Mouse (Mus musculus) layer of hippocampus, adult 8-10 months (tissue): ENCODE measurements around the gene Gm17374. TPM values are rescaled to one million over a fixed set of nuclear protein-coding genes. Genes with fewer than 3 reads are reported as not detected.
"Not testable (repeated sequence)": the region's sequence is repeated elsewhere in the genome, so short reads cannot be mapped to it uniquely, and the experiment has no call there.

ENCODE experiments used
- DNase-seq, 2 experiments: peaks; one replicate each; pipeline ENCODE4 v3.0.0; 2022; ENCODE audit warnings: low spot score in 2 of 2
- total RNA-seq, 4 experiments: library from RNA; stranded (reverse); gene quantifications; 2 replicates each; pipeline ENCODE4 v1.2.4; 2022

Gene Gm17374
- not detected for total RNA-seq

DNA sequence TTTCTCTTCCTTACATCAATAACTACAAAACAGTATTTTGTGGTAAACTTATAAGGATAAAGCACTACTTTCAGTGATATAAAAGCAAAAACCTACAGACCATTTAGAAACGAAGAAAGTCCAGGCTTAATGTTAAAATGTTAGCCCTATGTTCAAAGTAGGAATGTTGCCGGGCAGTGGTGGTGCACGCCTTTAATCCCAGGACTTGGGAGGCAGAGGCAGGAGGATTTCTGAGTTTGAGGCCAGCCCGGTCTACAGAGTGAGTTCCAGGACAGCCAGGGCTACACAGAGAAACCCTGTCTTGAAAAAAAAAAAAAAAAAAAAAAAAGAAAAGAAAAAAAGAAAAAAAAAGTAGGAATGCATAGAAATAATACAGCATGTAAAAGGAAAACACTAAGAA lies at the start of gene Gm17374:
TSS of gene Gm17374 (plus strand) at position 301 of the 400 bp plus-strand sequence.
- not testable (repeated sequence) for DNase-seq

DNA sequence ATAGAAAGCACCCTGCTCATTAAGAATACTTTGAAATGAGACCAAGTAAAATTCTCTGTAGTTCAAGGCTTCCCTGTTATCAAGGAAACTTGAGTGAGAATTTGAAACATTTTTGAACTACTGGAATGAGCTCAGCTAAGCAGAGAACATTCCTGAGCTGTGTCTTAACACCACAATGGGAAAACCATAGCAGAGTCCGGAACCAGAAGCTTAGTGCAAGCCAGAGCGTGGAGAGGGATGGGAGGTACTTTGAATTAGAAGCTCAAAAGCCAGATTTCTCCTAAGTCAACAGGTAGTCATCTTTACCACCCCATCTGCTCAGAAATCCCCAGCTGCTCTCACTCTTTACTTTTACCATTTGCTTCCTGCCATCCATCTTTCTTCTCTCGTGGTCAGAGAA lies 46.9 kb upstream of the Gm17374 start:
- DNase-seq, result peak in 1 of 2 experiments; percentile 16

DNA sequence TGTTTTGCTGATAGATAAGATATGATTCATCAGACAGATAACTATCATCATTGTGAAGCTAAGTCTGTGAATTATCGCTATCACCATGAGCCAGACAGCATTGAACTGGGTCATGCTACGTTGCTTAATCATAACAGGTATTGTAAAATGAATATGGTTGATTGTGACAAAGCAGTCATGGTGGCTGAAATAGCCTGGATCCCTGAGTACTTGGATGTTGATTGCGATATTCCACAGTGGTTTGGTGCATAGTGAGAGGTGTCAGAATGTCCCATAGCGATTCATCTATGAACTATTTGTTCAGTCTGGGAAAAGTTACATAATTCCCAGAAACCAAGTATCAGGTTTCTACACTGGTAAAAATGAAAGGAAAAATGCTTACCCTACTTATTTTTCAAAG lies 44.2 kb upstream of the Gm17374 start:
- no peak for DNase-seq

DNA sequence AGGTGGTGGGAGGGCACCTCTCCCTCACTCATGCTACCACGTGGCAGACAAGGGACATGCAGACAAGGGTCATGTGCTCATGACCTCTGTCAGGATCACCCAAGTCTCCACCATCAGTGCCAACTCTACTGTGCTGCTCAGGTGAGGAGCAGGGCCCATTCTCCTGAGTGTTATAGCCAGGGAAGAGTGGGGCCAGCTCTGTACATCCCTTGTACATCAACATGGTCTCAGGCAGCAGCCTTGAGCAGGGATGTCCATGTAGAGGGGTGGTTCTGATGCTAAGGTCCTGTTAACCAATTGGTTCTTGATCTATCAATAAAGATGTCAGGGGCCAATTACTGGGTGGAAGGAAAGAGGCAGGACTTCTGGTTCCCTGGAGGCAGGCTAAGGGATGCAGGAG lies 42.9 kb upstream of the Gm17374 start:
- no peak for DNase-seq

DNA sequence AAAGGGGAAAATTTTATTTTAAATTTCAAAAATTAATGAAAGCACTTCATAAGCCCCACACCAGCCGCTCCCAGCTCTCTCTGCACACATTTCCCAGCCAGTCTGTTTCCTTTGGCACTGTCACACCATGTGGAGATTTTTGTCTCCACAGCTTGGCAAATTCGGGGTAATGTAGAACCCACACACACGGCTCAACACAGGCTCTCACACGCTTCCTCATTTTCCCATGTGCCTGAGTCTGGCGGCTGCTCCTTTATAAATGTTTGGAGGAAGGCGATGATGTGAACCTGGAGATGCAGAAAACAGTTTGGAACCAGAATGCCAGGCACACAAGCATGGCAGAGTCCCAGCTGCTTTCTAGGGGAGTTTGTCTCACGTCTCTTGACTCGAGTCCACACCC lies 38.0 kb upstream of the Gm17374 start:
- peak; percentile 62 to 67 for DNase-seq

DNA sequence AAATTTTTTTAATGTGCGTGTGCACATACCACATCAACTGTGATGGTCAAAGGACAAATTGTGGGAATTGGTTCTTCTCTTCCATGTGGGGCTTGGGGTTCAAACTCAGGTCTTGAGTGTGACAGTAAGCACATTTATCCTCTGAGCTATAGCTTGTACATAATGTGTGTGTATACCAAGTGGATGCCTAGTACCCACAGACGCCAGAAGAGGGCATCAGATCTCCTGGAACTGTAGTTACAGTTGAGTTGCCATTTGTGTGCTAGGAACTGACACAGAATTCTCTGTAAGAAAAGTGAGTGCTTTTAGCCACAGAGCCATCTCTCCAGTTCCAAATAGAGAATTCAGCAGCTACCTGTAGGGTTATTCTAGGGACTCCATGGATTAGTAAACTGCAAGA lies 26.3 kb upstream of the Gm17374 start:
- DNase-seq, result no peak

DNA sequence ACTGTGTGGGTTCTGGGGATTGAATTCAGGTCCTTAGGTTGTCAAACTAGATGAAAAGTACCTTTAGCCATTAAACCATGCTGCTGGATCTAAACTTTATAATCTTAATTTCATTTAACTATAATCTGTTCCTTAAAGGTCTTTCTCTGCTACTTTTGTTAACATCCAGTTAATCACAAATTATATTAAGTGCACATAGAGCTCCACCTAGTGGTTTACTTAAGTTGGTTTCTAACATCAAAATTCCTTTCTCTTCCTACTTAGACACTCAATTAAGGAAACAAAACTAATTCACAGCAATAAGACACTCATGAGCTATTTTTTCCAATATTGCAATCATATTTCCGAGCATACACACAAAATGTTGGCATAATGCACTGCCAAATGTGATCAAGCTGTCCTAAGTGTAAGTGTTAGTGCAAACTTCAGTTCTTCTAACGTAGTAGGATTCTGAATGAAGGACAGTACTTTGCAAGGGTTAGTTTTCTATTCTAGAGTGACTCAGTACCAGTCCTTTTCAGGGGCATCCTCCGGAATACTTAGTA lies 7.4 kb downstream of the Gm17374 start:
- DNase-seq, result no peak

DNA sequence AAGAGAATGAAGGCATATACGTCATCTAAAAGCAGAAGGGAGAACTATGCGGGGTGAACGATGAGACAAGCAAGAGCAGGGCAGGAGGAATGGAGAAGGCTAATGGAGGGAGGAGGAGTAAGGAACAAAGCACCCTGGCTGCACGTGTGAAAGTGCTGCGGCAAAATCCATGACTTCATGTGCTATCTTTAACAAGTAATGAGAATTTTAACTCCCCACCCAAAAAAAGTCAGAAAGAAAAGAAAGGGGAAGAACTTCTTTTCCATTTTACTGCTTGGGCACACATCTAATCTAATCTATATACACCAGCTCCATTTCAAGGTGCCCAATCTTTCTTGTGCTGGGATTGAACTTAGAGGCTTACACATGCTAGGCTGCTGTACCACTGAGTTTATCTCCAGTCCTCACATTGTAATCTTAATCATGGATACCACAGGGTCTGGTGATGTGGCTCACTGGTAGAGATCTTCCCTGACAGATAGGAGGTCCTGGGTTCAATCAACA lies 11.6 kb downstream of the Gm17374 start:
- no peak for DNase-seq

DNA sequence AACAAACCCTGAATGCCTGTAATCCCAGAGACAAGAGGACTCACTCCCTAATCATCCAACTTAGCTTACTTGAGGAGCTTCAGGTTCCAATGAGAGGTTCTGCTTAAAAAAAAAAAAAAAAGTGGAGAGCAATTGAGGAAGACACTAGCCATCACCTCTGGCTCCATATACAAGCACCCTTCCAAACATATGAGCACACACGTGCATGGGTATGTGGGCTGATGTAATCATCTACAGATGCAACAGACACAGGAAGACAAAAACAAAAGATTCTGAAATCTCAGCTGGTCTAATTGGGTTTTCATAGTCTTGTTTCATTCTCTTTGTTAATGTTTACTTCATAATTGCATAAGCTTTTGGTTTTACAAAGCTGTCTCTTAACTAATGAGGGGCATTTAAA lies 17.2 kb downstream of the Gm17374 start:
- no peak for DNase-seq

DNA sequence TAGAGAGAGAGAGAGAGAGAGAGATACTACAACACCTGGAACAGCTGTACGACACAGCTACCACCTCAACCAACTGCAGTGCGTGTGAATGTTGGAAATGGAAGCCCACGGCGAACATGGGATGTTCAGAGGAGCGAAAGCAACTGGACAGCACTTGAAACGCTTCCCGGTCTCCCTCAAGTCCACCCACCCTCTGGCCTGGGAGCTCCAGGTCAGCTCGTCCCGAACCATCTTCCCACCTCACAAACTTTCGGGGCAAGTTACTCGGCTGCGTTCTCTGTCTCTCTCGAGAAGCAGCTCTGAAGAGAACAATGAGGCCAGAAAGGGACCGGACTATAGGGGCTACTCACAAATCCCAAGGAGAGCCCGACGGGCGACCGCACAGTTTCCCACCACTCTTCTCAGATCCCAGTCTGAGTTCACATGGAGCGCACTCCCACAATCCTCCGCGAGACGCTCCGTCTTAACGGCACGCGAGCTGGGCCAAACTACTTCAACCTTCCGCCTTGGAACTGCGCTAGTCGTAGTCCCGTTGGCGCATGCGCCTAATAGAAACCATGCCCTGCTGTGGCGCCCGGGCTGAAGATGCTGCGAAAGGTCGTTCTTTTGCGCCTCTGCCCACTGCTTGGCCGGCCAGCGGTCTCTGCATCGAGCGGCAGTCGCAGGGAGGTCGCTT lies 18.4 kb downstream of the Gm17374 start, which contains the start of the genes Esf1 and Ndufaf5:
TSS of gene Esf1 (minus strand) at position 438 of the 676 bp plus-strand sequence.
TSS of gene Ndufaf5 (plus strand) at position 523 of the 676 bp plus-strand sequence.
- peak; percentile 95 to 99 for DNase-seq

DNA sequence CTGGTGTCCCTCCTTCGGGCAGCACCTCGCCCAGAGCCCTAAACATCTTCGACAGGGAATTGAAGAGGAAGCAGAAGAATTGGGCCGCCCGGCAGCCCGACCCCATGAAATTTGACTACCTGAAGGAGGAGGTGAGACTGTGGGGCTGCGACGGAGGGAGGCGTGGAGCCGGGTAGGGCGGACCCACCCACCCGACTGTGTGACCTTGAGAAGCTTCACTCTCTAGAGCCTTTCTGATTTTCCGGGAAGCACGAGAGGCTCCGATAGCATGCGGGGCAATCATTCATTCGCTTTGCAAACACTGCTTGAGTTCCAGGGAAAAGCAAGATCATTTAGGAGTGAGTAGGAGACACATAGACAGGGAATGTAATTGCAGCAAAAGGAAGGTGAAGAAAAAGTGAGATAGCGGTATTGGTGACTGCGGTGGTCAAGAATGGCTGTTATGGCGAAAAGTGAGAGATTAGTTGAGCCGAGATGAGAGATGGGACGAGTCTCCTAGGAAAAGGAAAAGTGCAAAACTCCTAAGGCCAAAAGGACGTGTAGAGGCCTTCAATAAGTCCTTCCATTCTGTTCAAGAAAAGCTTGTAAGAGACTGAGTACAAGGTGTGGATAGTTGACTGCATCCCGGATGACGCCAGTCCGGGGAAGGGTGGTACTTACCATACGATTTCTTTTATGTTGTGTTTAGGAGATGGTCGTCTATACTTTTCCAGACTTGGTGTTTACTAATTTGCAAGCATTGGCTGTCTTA lies 19.1 kb downstream of the Gm17374 start:
- DNase-seq, result no peak

DNA sequence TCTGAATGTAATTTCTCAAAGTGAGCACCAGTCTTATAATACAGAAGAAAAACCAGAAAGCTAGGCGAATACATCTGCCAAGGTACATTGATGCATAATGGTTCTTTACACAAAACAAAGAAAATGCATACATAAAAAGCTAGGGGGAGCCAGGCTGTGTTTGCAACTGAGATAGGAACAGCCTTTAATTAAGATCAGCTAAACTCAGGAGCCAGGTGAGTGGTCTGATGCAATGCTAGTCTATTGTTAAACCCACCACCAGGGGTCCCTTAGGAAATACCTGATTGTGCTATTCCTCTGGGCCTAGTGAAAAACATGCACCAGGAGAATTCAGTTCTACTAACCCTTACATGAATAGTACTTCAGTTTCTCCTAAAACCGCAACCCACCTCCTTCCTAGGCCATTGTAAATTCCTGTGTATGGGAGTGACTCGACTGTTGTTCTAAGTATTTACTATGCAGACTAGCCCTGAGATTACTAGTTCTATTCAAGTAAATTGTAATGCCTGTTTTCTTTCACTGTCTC lies 33.9 kb downstream of the Gm17374 start:
- DNase-seq, result not testable (repeated sequence)

DNA sequence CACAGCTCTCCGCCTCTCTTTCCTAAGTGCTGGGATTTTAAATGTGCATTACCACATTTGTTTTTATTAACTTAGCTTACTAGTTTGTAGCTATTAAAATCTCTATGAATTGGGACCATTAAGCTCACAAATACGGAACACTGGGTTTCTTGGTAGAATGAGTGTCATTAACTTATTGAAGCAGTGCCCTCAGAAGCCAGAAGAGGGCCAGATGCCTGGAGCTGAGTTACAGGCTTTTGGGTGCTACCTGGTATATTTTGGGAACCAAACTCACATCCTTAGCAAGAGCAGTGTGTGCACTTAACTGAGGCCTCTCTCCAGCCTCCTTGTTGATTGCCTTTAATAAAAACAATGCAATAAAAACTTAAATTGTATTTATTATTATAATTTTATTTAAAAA lies 48.9 kb downstream of the Gm17374 start:
- no peak for DNase-seq

DNA sequence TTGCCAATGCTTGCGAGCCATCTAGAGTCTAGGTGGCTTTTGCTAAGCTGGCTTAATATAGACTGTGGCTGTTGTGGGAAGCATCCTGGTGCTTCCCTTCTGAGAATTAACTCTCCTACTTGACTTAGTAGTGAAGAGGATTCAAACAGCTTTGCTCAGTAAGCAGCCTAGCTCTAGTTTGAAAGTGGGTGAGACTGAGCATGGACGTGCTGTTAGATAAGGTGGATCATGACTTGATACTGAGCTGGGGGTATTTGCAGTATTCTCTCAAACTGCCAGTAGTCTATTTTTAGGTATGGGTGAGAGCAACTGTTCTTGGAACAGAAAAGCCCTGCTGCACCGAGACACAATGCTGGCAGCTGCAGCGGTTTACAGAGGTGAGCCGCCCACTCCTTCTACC lies 50.7 kb downstream of the Gm17374 start:
- DNase-seq, result peak in 1 of 2 experiments; percentile 12

Other genes with a start within 250 kb of the Gm17374 start
- gene Tasp1, start 85.2 kb upstream of the Gm17374 start, total RNA-seq, result 10 to 100 TPM; 26.4 to 32.8 (median 31.3) TPM
- 10 to 100 TPM; 19.1 to 21.6 (median 20.7) TPM for gene Esf1, start 18.5 kb downstream of the Gm17374 start, total RNA-seq
- gene Ndufaf5, start 18.6 kb downstream of the Gm17374 start, total RNA-seq, result 10 to 100 TPM; 45.6 to 50.8 (median 49.4) TPM
- not detected for gene Sel1l2, start 237.7 kb downstream of the Gm17374 start, total RNA-seq
- gene Macrod2, start 243.3 kb downstream of the Gm17374 start, total RNA-seq, result 10 to 100 TPM; 48.3 to 54.4 (median 52.3) TPM